Comparison of ENCODE assay signal across 24 mouse cellular contexts in the genomic region with DNA sequence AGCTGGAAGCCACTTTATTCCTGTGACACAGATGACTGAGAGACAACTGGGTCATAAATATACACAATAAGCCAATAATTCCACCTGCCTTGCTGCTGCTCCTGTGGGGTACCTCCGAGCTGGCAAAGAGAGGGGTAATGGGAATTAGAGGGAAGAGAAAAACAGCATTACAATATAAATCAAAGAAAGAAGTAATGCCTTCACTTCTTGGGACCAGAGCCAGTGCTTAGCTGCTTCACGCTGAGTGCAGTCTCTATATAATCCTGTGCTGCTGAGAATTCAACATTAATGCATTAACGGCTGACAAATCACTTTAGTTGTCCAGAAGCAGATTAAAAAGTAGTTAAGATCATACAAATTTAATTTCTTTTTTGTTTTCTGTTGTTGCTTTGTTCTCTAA.
DNase-seq lines count a peak whose midpoint lies in the region; ATAC-seq and TF ChIP-seq lines count a peak whose summit lies in the region.
"Had no signal": no experiment of that assay in that cellular context is flagged by ENCODE, and none has a peak within 500 bp of the region (broad histone marks: within the 10 kb centered on the region; RNA-seq: fewer than 3 reads in every experiment).

No protein-coding gene starts in this region.

- ATAC-seq in hindbrain, embryonic 16.5 days = peak; percentile 56; the same call in 1 of the 2 replicates
- no peak for ATAC-seq in hindbrain, embryonic 11.5 days (ENCODE audit: low FRiP score)
- ATAC-seq in midbrain, postnatal 0 days (ENCODE audit: low FRiP score) = no peak
- no peak for ATAC-seq in midbrain, embryonic 16.5 days
- ATAC-seq: CD4-positive, CD25-positive, alpha-beta regulatory T cell, adult 4 months; forebrain, postnatal 0 days had no signal

- H3K4me3 ChIP-seq in hindbrain, embryonic 16.5 days (ENCODE audit: low read length) = no peak overlapping the region
- H3K4me3 ChIP-seq in hindbrain, embryonic 11.5 days (ENCODE audit: low read depth, low read length) = no peak overlapping the region
- H3K4me3 ChIP-seq in midbrain, postnatal 0 days (ENCODE audit: low read depth, low read length) = no peak overlapping the region
- no peak overlapping the region for H3K4me3 ChIP-seq in midbrain, embryonic 16.5 days (ENCODE audit: low read depth, low read length)
- H3K4me3 ChIP-seq: embryonic facial prominence, embryonic 10.5 days; embryonic facial prominence, embryonic 13.5 days; erythroblast, embryonic 14.5 days; forebrain, embryonic 12.5 days; gastrocnemius, adult 2 months had no signal

- H3K9me3 ChIP-seq in hindbrain, embryonic 16.5 days (ENCODE audit: control insufficient read depth, low read length) = no peaks in the 10 kb centered on the region
- H3K9me3 ChIP-seq in hindbrain, embryonic 11.5 days (ENCODE audit: control insufficient read depth, low read length) = no peaks in the 10 kb centered on the region
- H3K9me3 ChIP-seq in midbrain, postnatal 0 days (ENCODE audit: low read length) = no peaks in the 10 kb centered on the region
- H3K9me3 ChIP-seq in midbrain, embryonic 16.5 days (replicated peaks; ENCODE audit: control insufficient read depth, low read length, poor library complexity, severe bottlenecking) = no peaks in the 10 kb centered on the region
- H3K9me3 ChIP-seq: embryonic facial prominence, embryonic 10.5 days; embryonic facial prominence, embryonic 13.5 days; forebrain, embryonic 12.5 days had no signal

- H3K27me3 ChIP-seq in hindbrain, embryonic 16.5 days (replicated peaks; ENCODE audit: control insufficient read depth, insufficient read depth, low read length) = no peaks in the 10 kb centered on the region
- no peaks in the 10 kb centered on the region for H3K27me3 ChIP-seq in hindbrain, embryonic 11.5 days (ENCODE audit: control insufficient read depth, insufficient read depth, low read length)
- H3K27me3 ChIP-seq in midbrain, postnatal 0 days (ENCODE audit: insufficient read depth, low read length) = no peaks in the 10 kb centered on the region
- no peaks in the 10 kb centered on the region for H3K27me3 ChIP-seq in midbrain, embryonic 16.5 days (ENCODE audit: control insufficient read depth, insufficient read depth, low read depth, low read length)
- H3K27me3 ChIP-seq: embryonic facial prominence, embryonic 13.5 days; forebrain, embryonic 12.5 days had no signal

- H3K4me2 ChIP-seq in hindbrain, embryonic 16.5 days (ENCODE audit: low read length) = no peak overlapping the region
- no peak overlapping the region for H3K4me2 ChIP-seq in hindbrain, embryonic 11.5 days (replicated peaks; ENCODE audit: low read depth, low read length)
- no peak overlapping the region for H3K4me2 ChIP-seq in midbrain, postnatal 0 days (ENCODE audit: low read depth, low read length, poor library complexity, severe bottlenecking)
- H3K4me2 ChIP-seq in midbrain, embryonic 16.5 days (ENCODE audit: low read length) = no peak overlapping the region
- H3K4me2 ChIP-seq: embryonic facial prominence, embryonic 13.5 days; forebrain, embryonic 12.5 days; heart, embryonic 11.5 days had no signal

- no peak for TF ChIP-seq CTCF in midbrain, postnatal 0 days (IDR thresholded peaks at IDR 0.05)
- no peak for TF ChIP-seq CTCF in brain, embryonic 14.5 days (IDR thresholded peaks at IDR 0.05; ENCODE audit: borderline replicate concordance, extremely low read depth, insufficient read depth, insufficient read length)

- TF ChIP-seq POLR2A in brain, embryonic 14.5 days (IDR thresholded peaks at IDR 0.05; ENCODE audit: borderline replicate concordance, extremely low read depth, insufficient read depth, insufficient read length, poor library complexity, severe bottlenecking) = no peak

- H3K36me3 ChIP-seq in hindbrain, embryonic 16.5 days (ENCODE audit: control insufficient read depth, insufficient read depth, low read length) = no peaks in the 10 kb centered on the region
- H3K36me3 ChIP-seq in hindbrain, embryonic 11.5 days (ENCODE audit: control insufficient read depth, insufficient read depth, low read length) = no peaks in the 10 kb centered on the region
- no peaks in the 10 kb centered on the region for H3K36me3 ChIP-seq in midbrain, postnatal 0 days (ENCODE audit: insufficient read depth, low read length)
- H3K36me3 ChIP-seq in midbrain, embryonic 16.5 days (ENCODE audit: control insufficient read depth, insufficient read depth, low read length) = no peaks in the 10 kb centered on the region
- H3K36me3 ChIP-seq: embryonic facial prominence, embryonic 10.5 days; embryonic facial prominence, embryonic 13.5 days; forebrain, embryonic 12.5 days had no signal

- DNase-seq in hindbrain, embryonic 11.5 days (ENCODE audit: low spot score) = no peak
- peak; percentile 31 for DNase-seq in left cerebral cortex, postnatal 4 days
- no peak for DNase-seq in left cerebral cortex, postnatal 10 days (ENCODE audit: extremely low spot score in 1 of 2, low spot score in 2 of 2)
- peak; percentile 27 for DNase-seq in midbrain, postnatal 0 days (ENCODE audit: low spot score)
- peak; percentile 58 for DNase-seq in brain, embryonic 14.5 days (ENCODE audit: low read depth)
- DNase-seq in yolk sac, embryonic 10.5 days (ENCODE audit: low spot score) = no peak
- DNase-seq: adrenal gland, adult 2 months; adrenal gland, postnatal 14 days; cerebellum, adult 11-12 months; cerebellum, adult 8-10 months; cerebellum, postnatal 36 days; embryo, embryonic 11 days; forebrain, postnatal 0 days; gastrocnemius, adult 2 months; gastrocnemius, postnatal 14 days; heart, adult 11 months had no signal

- H3K4me1 ChIP-seq in hindbrain, embryonic 16.5 days (ENCODE audit: control insufficient read depth, insufficient read depth, low read depth, low read length) = no peaks in the 10 kb centered on the region
- H3K4me1 ChIP-seq in hindbrain, embryonic 11.5 days (replicated peaks; ENCODE audit: control insufficient read depth, insufficient read depth, low read length) = no peaks in the 10 kb centered on the region
- H3K4me1 ChIP-seq in midbrain, postnatal 0 days (ENCODE audit: insufficient read depth, low read length) = no peaks in the 10 kb centered on the region
- H3K4me1 ChIP-seq in midbrain, embryonic 16.5 days (ENCODE audit: control insufficient read depth, insufficient read depth, low read length) = no peaks in the 10 kb centered on the region
- H3K4me1 ChIP-seq: embryonic facial prominence, embryonic 10.5 days; embryonic facial prominence, embryonic 13.5 days; forebrain, embryonic 12.5 days had no signal

- WGBS in hindbrain, embryonic 16.5 days = 46% methylated on average over 3 of the region's 3 CpGs
- 74% methylated on average over 3 of the region's 3 CpGs for WGBS in hindbrain, embryonic 11.5 days
- WGBS in midbrain, postnatal 0 days = 36% methylated on average over 3 of the region's 3 CpGs
- whole genome bisulfite sequencing in midbrain, embryonic 16.5 days = 32% methylated on average over 3 of the region's 3 CpGs

- intact Hi-C loops in left cerebral cortex, postnatal 4 days (cut with DNase I) = no loop called here
- intact Hi-C loops in left cerebral cortex, postnatal 10 days (cut with DNase I) = no loop called here

- H3K9ac ChIP-seq in hindbrain, embryonic 16.5 days (ENCODE audit: low read depth, low read length) = no peak overlapping the region
- no peak overlapping the region for H3K9ac ChIP-seq in hindbrain, embryonic 11.5 days (ENCODE audit: low read depth, low read length)
- H3K9ac ChIP-seq in midbrain, postnatal 0 days (replicated peaks; ENCODE audit: low read length, poor library complexity, severe bottlenecking) = no peak overlapping the region
- no peak overlapping the region for H3K9ac ChIP-seq in midbrain, embryonic 16.5 days (ENCODE audit: low read depth, low read length)
- H3K9ac ChIP-seq: embryonic facial prominence, embryonic 13.5 days; forebrain, embryonic 12.5 days; forebrain, postnatal 0 days had no signal

- no peak overlapping the region for H3K27ac ChIP-seq in hindbrain, embryonic 16.5 days (ENCODE audit: low read depth, low read length)
- H3K27ac ChIP-seq in hindbrain, embryonic 11.5 days (ENCODE audit: low read depth, low read length) = no peak overlapping the region
- H3K27ac ChIP-seq in midbrain, postnatal 0 days (ENCODE audit: low read depth, low read length) = no peak overlapping the region
- no peak overlapping the region for H3K27ac ChIP-seq in midbrain, embryonic 16.5 days (ENCODE audit: low read length)
- H3K27ac ChIP-seq: embryonic facial prominence, embryonic 10.5 days; embryonic facial prominence, embryonic 13.5 days; forebrain, embryonic 12.5 days; gastrocnemius, adult 2 months had no signal

Comparison
In these comparisons a context has a peak if more than half of its experiments do, and no peak if none do; other contexts are left out.
1. DNase-seq: peak in left cerebral cortex, postnatal 4 days (single experiment), midbrain, postnatal 0 days (single experiment) and brain, embryonic 14.5 days (single experiment); none in hindbrain, embryonic 11.5 days (single experiment), left cerebral cortex, postnatal 10 days (0 of 2) and yolk sac, embryonic 10.5 days (single experiment).